Mouse (Mus musculus): Measurements from ENCODE around the gene Kcnk1.

Kcnk1 gene

GRCm38 (mm10) chr8:126062844-126063243 lies 67.9 kb downstream of the Kcnk1 start:
- peak; percentile 53 to 62 for DNase-seq

- DNase-seq = peak; percentile 66 to 68
These were observed 69.0 kb downstream of the Kcnk1 start for GRCm38 (mm10) chr8:126063832-126064409.

- DNase-seq = no peak
These were observed 69.7 kb downstream of the Kcnk1 start for GRCm38 (mm10) chr8:126064587-126065145.

- peak; percentile 54 for DNase-seq
These were observed 72.3 kb downstream of the Kcnk1 start for GRCm38 (mm10) chr8:126067306-126067705.

- DNase-seq = peak; percentile 67 to 72
These were observed 73.2 kb downstream of the Kcnk1 start for GRCm38 (mm10) chr8:126068136-126068535.

- no peak for DNase-seq
These were observed 77.7 kb downstream of the Kcnk1 start for GRCm38 (mm10) chr8:126072678-126073077.

- peak; percentile 48 to 49 for DNase-seq
These were observed 78.3 kb downstream of the Kcnk1 start for GRCm38 (mm10) chr8:126073141-126073740.

- DNase-seq = no peak
These were observed 79.1 kb downstream of the Kcnk1 start for GRCm38 (mm10) chr8:126074111-126074510.

GRCm38 (mm10) chr8:126075400-126075799 lies 80.4 kb downstream of the Kcnk1 start:
- peak; percentile 94 to 97 for DNase-seq
